Mouse (Mus musculus) lung, adult 2 months (tissue): Measurements from ENCODE around the gene Leprot.

Source experiments
- CTCF ChIP-seq: fragments of 200-500 bp; IDR thresholded peaks from 2 replicates; pipeline ENCODE4 v1.5.1; 2011; ENCODE audit warnings: mild to moderate bottlenecking, low read length, control low read depth; ENCODE audit not compliant: insufficient read depth
- POLR2A ChIP-seq: fragments of 200-500 bp; IDR thresholded peaks from 2 replicates; pipeline ENCODE4 v1.6.1; 2011; ENCODE audit warnings: low read depth, mild to moderate bottlenecking, control low read depth, low read length, borderline replicate concordance; ENCODE audit errors: extremely low read depth

DNA sequence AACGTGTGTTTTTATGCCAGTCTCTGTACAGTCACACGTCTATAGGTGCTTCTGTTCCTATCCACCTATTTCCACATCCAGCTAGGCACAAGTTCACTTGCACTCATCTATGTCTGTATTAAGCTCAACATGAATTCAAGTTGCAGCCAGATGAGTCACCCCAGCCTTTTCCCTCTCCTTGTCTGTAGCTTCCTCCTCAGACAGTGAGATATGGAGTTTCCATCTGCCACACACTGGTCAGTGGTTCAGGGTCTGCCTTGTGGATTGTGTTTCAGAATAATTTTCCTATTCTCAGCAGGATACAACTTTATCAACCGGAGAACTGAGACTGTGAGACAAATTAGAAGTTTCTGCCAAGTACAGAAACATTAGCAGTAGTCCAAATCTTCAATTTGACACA, 49.7 kb downstream of the Leprot start:
- TF ChIP-seq CTCF = no peak
- no peak for TF ChIP-seq POLR2A
